Mouse (Mus musculus): ENCODE results near the gene Polr2f. TPM values are rescaled to one million over a fixed set of nuclear protein-coding genes. Genes with fewer than 3 reads are reported as not detected.

The Polr2f gene
- polyA plus RNA-seq, 1 experiment from 2014 or later = 351 TPM

GRCm38 (mm10) chr15:79143316-79143715, 2.5 kb downstream of the Polr2f start:
- Histone ChIP-seq H3K27ac (no peak overlapping the region), H3K36me3 (peaks cover 52% of the 10 kb centered on the region), H3K4me3 (no peak overlapping the region), H3K4me1 (peaks cover 18% of the 10 kb centered on the region), H3K9me3 (replicated peaks) (no peaks in the 10 kb centered on the region), H3K27me3 (ENCODE audit: low read depth, poor library complexity, severe bottlenecking) (no peaks in the 10 kb centered on the region)
- 84% methylated on average over 12 of the region's 12 CpGs for WGBS
- no peak for DNase-seq (ENCODE audit: low spot score)

- Histone ChIP-seq H3K27me3 (ENCODE audit: low read depth, poor library complexity, severe bottlenecking) (no peaks in the 10 kb centered on the region), H3K27ac (no peak overlapping the region), H3K36me3 (peaks cover 59% of the 10 kb centered on the region), H3K9me3 (replicated peaks) (no peaks in the 10 kb centered on the region), H3K4me1 (peaks cover 18% of the 10 kb centered on the region), H3K4me3 (no peak overlapping the region)
- WGBS = 91% methylated on average over 8 of the region's 8 CpGs
- DNase-seq (ENCODE audit: low spot score) = no peak
Observed at GRCm38 (mm10) chr15:79144021-79144420, 3.2 kb downstream of the Polr2f start.

GRCm38 (mm10) chr15:79145522-79145921, 4.7 kb downstream of the Polr2f start:
- Histone ChIP-seq H3K4me3 (no peak overlapping the region), H3K4me1 (peaks cover 16% of the 10 kb centered on the region), H3K9me3 (replicated peaks) (no peaks in the 10 kb centered on the region), H3K27ac (no peak overlapping the region), H3K36me3 (peaks cover 71% of the 10 kb centered on the region), H3K27me3 (ENCODE audit: low read depth, poor library complexity, severe bottlenecking) (no peaks in the 10 kb centered on the region)
- 93% methylated on average over 7 of the region's 7 CpGs for WGBS
- DNase-seq (ENCODE audit: low spot score) = no peak

DNA sequence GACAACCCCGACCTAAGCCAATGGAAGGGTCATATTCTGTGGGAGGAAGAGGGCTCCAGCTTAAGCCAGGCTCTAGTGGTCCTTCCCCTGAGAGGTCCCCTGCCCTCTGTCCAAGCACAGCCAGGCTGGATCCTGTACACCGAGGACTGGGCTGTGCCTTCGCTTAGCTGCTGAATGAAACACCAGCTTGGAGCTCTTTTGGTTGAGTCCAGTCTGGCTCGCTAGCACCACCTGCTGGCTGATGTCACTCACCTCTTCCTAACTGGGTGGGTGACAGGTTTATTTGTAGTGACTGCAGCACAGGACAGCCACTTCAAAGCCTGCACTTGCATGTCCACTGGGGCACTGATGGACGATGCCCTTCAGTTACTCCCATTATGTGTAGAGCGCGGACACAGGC, 7.7 kb downstream of the Polr2f start:
- Histone ChIP-seq H3K27ac (no peak overlapping the region), H3K9me3 (replicated peaks) (no peaks in the 10 kb centered on the region), H3K27me3 (ENCODE audit: low read depth, poor library complexity, severe bottlenecking) (no peaks in the 10 kb centered on the region), H3K4me3 (no peak overlapping the region), H3K36me3 (peaks cover 97% of the 10 kb centered on the region), H3K4me1 (peaks cover 21% of the 10 kb centered on the region)
- peak; percentile 94 for DNase-seq (ENCODE audit: low spot score)
- WGBS = 54% methylated on average over 7 of the region's 7 CpGs

- 87% methylated on average over 8 of the region's 8 CpGs for WGBS
Observed at GRCm38 (mm10) chr15:79151881-79152280, 11.1 kb downstream of the Polr2f start.

GRCm38 (mm10) chr15:79152709-79153108, 11.9 kb downstream of the Polr2f start:
- H3K9me3 ChIP-seq (replicated peaks) = no peaks in the 10 kb centered on the region
- H3K36me3 ChIP-seq = peaks cover 55% of the 10 kb centered on the region
- 61% methylated on average over 6 of the region's 6 CpGs for WGBS
- H3K27ac ChIP-seq = peak overlapping the region; percentile 46
- DNase-seq (ENCODE audit: low spot score) = no peak
- peaks cover 12% of the 10 kb centered on the region; the same call in 1 of the 2 replicates for H3K27me3 ChIP-seq (ENCODE audit: low read depth, poor library complexity, severe bottlenecking)
- H3K4me1 ChIP-seq = peaks cover 36% of the 10 kb centered on the region
- H3K4me3 ChIP-seq = no peak overlapping the region

More at GRCm38 (mm10) chr15:79151881-79152280, 11.1 kb downstream of the Polr2f start:
- no peak for DNase-seq (ENCODE audit: low spot score)
- H3K4me1 ChIP-seq = peaks cover 36% of the 10 kb centered on the region
- H3K9me3 ChIP-seq (replicated peaks) = no peaks in the 10 kb centered on the region
- H3K36me3 ChIP-seq = peaks cover 63% of the 10 kb centered on the region
- H3K27me3 ChIP-seq (ENCODE audit: low read depth, poor library complexity, severe bottlenecking) = peaks cover 5% of the 10 kb centered on the region; the same call in 1 of the 2 replicates
- no peak overlapping the region for H3K4me3 ChIP-seq
- peak overlapping the region; percentile 75 for H3K27ac ChIP-seq

- WGBS = 43% methylated on average over 3 of the region's 3 CpGs
- no peak overlapping the region for H3K4me3 ChIP-seq
- 0 out of 2 replicates have a peak overlapping the region, but pooled peaks have one; percentile 40 for H3K27ac ChIP-seq
Observed at GRCm38 (mm10) chr15:79155572-79155971, 14.8 kb downstream of the Polr2f start.

DNA sequence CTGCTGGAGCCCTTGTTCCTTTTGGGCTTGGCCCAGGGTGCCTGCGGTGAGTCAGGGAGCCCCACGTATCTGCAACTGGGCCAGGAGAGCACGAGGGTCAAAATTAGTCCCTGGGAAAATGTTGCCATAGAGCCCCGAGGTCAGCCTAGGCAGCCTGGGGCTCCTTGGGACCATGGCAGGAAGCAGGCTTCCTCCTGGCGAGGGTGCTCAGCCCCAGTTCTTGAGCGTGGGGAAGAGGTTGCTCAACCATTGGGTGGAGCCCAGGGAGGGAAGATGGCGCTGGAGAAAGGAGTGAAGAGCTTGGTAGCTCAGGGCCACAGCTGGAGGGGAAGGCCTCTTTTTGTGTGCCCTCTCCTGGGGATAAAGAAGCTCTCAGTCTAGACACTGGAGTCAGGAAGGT, 21.5 kb downstream of the Polr2f start:
- peaks cover 98% of the 10 kb centered on the region for H3K27me3 ChIP-seq (ENCODE audit: low read depth, poor library complexity, severe bottlenecking)
- 68% methylated on average over 7 of the region's 7 CpGs for WGBS
- H3K4me3 ChIP-seq = no peak overlapping the region
- DNase-seq (ENCODE audit: low spot score) = no peak
- no peak overlapping the region for H3K27ac ChIP-seq
- peaks cover 41% of the 10 kb centered on the region for H3K4me1 ChIP-seq
- H3K9me3 ChIP-seq (replicated peaks) = no peaks in the 10 kb centered on the region
- H3K36me3 ChIP-seq = no peaks in the 10 kb centered on the region

More at GRCm38 (mm10) chr15:79155572-79155971, 14.8 kb downstream of the Polr2f start:
- DNase-seq (ENCODE audit: low spot score) = no peak
- peaks cover 40% of the 10 kb centered on the region for H3K27me3 ChIP-seq (ENCODE audit: low read depth, poor library complexity, severe bottlenecking)
- peaks cover 41% of the 10 kb centered on the region for H3K4me1 ChIP-seq
- H3K36me3 ChIP-seq = peaks cover 29% of the 10 kb centered on the region
- H3K9me3 ChIP-seq (replicated peaks) = no peaks in the 10 kb centered on the region

DNA sequence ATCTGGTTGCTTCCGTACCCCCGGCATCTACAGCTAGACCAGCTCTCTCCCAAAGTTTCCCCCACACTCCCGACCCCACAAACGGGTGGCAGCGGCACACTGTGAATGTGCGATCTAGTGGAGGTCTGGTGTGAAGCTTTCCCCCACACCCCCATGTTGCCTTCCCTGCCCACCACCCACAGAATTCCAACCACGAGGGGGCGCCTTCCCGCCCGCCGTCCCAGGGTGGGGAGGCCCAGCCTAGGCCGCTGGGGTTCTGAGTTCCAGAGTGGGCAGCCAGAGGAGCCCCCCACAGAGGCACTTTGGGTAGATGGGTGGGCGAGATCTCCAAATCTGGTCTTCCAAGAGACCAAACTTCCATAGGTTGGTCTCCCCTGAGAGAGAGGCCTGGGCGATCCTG, 22.0 kb downstream of the Polr2f start:
- 44% methylated on average over 14 of the region's 14 CpGs for WGBS

DNA sequence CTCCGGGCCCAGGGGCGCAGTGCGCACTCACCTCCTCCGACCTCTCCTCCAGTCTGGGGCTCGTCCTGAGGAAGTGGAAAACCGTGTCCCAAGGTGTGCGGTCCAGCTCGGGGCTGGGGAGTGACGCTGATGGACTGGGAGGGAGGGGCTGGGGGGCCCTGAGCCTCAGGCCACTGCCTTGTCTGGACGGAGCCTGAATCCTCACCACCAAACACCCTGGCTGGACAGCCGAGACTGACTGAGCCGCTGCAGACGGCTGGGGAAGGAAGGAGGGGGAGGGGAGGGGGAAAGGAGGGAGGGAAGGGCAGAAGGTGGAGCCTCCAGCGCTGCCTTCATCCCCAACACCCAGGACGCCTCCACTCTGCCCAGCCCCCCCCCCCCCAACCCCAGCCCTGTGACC, 23.4 kb downstream of the Polr2f start:
- peaks cover 46% of the 10 kb centered on the region for H3K4me1 ChIP-seq
- WGBS = 2% methylated on average over 13 of the region's 15 CpGs

More for the DNA sequence above, 22.0 kb downstream of the Polr2f start:
- peaks cover 93% of the 10 kb centered on the region for H3K27me3 ChIP-seq (ENCODE audit: low read depth, poor library complexity, severe bottlenecking)
- no peaks in the 10 kb centered on the region for H3K9me3 ChIP-seq (replicated peaks)
- no peak overlapping the region for H3K27ac ChIP-seq
- H3K4me3 ChIP-seq = no peak overlapping the region
- peaks cover 45% of the 10 kb centered on the region for H3K4me1 ChIP-seq
- no peaks in the 10 kb centered on the region for H3K36me3 ChIP-seq
- no peak for DNase-seq (ENCODE audit: low spot score)

GRCm38 (mm10) chr15:79165140-79165539, 24.3 kb downstream of the Polr2f start, which contains the start of gene Sox10:
TSS of gene Sox10 (minus strand) at chr15:79165240.
- Histone ChIP-seq H3K27ac (peak within 1 kb of the TSS; percentile 21), H3K27me3 (ENCODE audit: low read depth, poor library complexity, severe bottlenecking) (peaks cover 70% of the 10 kb centered on the region)
- WGBS = 41% methylated on average over 5 of the region's 5 CpGs

More for the DNA sequence above, 23.4 kb downstream of the Polr2f start:
- Histone ChIP-seq H3K27me3 (ENCODE audit: low read depth, poor library complexity, severe bottlenecking) (peaks cover 79% of the 10 kb centered on the region), H3K27ac (no peak overlapping the region), H3K9me3 (replicated peaks) (no peaks in the 10 kb centered on the region), H3K36me3 (no peaks in the 10 kb centered on the region), H3K4me3 (peak overlapping the region; percentile 36)
- DNase-seq (ENCODE audit: low spot score) = peak; percentile 43

DNA sequence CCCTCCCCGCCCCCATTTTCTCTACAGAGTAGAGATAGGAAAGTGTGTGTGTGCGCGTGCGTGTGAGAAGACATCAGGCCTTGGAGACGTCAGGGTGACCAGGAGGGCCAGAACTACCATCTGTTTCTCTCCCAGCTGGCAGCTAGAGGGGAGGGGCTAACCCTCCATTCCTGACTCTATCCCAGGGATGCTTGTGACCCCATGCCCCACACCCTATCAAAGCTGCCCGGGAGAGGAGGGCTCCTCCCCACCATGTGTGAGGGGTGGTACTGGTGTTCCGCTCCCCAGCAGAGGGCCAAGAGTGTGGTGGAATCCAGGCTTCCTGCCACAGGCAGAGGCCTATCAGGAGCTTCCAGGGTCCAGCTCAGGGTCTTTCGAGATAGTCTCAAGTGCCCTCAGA, 25.9 kb downstream of the Polr2f start:
- H3K27me3 ChIP-seq (ENCODE audit: low read depth, poor library complexity, severe bottlenecking) = peaks cover 54% of the 10 kb centered on the region
- no peak for DNase-seq (ENCODE audit: low spot score)
- H3K4me3 ChIP-seq = no peak overlapping the region
- 32% methylated on average over 8 of the region's 8 CpGs for WGBS
- H3K36me3 ChIP-seq = no peaks in the 10 kb centered on the region
- H3K9me3 ChIP-seq (replicated peaks) = no peaks in the 10 kb centered on the region
- no peak overlapping the region for H3K27ac ChIP-seq
- peaks cover 54% of the 10 kb centered on the region for H3K4me1 ChIP-seq

More at GRCm38 (mm10) chr15:79165140-79165539, 24.3 kb downstream of the Polr2f start, which contains the start of gene Sox10:
- no peak for DNase-seq (ENCODE audit: low spot score)
- Histone ChIP-seq H3K4me1 (peaks cover 47% of the 10 kb centered on the region), H3K4me3 (peak within 1 kb of the TSS; percentile 36), H3K36me3 (no peaks in the 10 kb centered on the region), H3K9me3 (replicated peaks) (no peaks in the 10 kb centered on the region)

- Histone ChIP-seq H3K27me3 (ENCODE audit: low read depth, poor library complexity, severe bottlenecking) (peaks cover 8% of the 10 kb centered on the region; the same call in 1 of the 2 replicates), H3K36me3 (no peaks in the 10 kb centered on the region), H3K4me3 (no peak overlapping the region), H3K27ac (no peak overlapping the region; the same call in 1 of the 2 replicates), H3K4me1 (peaks cover 11% of the 10 kb centered on the region), H3K9me3 (replicated peaks) (no peaks in the 10 kb centered on the region)
- 71% methylated on average over 6 of the region's 6 CpGs for WGBS
- DNase-seq (ENCODE audit: low spot score) = no peak
Observed at GRCm38 (mm10) chr15:79176905-79177304, 36.1 kb downstream of the Polr2f start.

GRCm38 (mm10) chr15:79185213-79185612, 44.4 kb downstream of the Polr2f start:
- Histone ChIP-seq H3K9me3 (replicated peaks) (no peaks in the 10 kb centered on the region), H3K27ac (no peak overlapping the region), H3K27me3 (ENCODE audit: low read depth, poor library complexity, severe bottlenecking) (no peaks in the 10 kb centered on the region), H3K36me3 (no peaks in the 10 kb centered on the region), H3K4me1 (peaks cover 4% of the 10 kb centered on the region; the same call in 1 of the 2 replicates), H3K4me3 (no peak overlapping the region)
- WGBS = 91% methylated on average over 10 of the region's 10 CpGs
- DNase-seq (ENCODE audit: low spot score) = no peak
